Mouse (Mus musculus): ENCODE measurements at regions not wholly inside any gene's neighbourhood (a gene's known extent, or its start where the extent isn't known, plus 50 kb on each side); places are given as distances from the start of the nearest gene placed in this dataset.

- Histone ChIP-seq H3K27ac (ENCODE audit: insufficient read depth, low read depth) (no peak overlapping the region), H3K4me2 (ENCODE audit: insufficient read depth, low read depth, poor library complexity, severe bottlenecking) (no peak overlapping the region), H3K27me3 (replicated peaks) (no peaks in the 10 kb centered on the region), H3K36me3 (replicated peaks in 1 of 2; ENCODE audit: control insufficient read depth in 1 of 2, insufficient read depth in 1 of 2, low read length in 1 of 2) (no peaks in the 10 kb centered on the region), H3K9ac (ENCODE audit: insufficient read depth, low read depth) (no peak overlapping the region), H3K9me3 (replicated peaks; ENCODE audit: low read length) (no peaks in the 10 kb centered on the region), H3K79me2 (replicated peaks; ENCODE audit: control insufficient read depth, extremely low read depth, insufficient read depth, poor library complexity, severe bottlenecking) (no peaks in the 10 kb centered on the region), H3K4me3 (replicated peaks in 1 of 3; ENCODE audit: low read depth in 2 of 3, low read length in 2 of 3, poor library complexity in 1 of 3) (no peak overlapping the region), H3K4me1 (ENCODE audit: control insufficient read depth in 1 of 2, insufficient read depth in 2 of 2) (peaks cover 0 to 3% of the 10 kb centered on the region in 2 experiments; a peak in 1 of 4 replicates)
- dilution Hi-C loops (cut with MboI; ENCODE audit: extremely low pct_ligation_motif_present, extremely low pct_unique_long_range_greater_than_20kb, low sequenced_read_pairs), result no loop called here
- in situ Hi-C loops (cut with MboI; ENCODE audit: low pct_ligation_motif_present, low pct_unique_long_range_greater_than_20kb, low sequenced_read_pairs), result no loop called here
- TF ChIP-seq RCOR1 (conservative IDR thresholded peaks at IDR 0.05; ENCODE audit: low read depth, low read length) (no peak), ELF1 (IDR thresholded peaks at IDR 0.05; ENCODE audit: low read depth, low read length) (no peak), USF2 (conservative IDR thresholded peaks at IDR 0.05; ENCODE audit: low read depth, low read length) (no peak), KAT2A (IDR thresholded peaks at IDR 0.05; ENCODE audit: insufficient replicate concordance, low read length) (no peak), TBP (conservative IDR thresholded peaks at IDR 0.05; ENCODE audit: low read depth, low read length) (no peak), PAX5 (IDR thresholded peaks at IDR 0.05; ENCODE audit: low read length) (no peak), ZNF384 (IDR thresholded peaks at IDR 0.05; ENCODE audit: low read depth, low read length) (no peak)
- DNase-seq (ENCODE audit: extremely low read depth), result no peak
Observed at GRCm38 (mm10) chrX:7474831-7475230, 98.6 kb upstream of the Foxp3 start.

- no peaks in the 10 kb centered on the region for H3K9me3 ChIP-seq (replicated peaks; ENCODE audit: low read length)
- H3K4me2 ChIP-seq (ENCODE audit: insufficient read depth, low read depth, poor library complexity, severe bottlenecking), result no peak overlapping the region; the same call in 1 of the 2 replicates
- no peaks in the 10 kb centered on the region for H3K36me3 ChIP-seq (replicated peaks in 1 of 2; ENCODE audit: control insufficient read depth in 1 of 2, insufficient read depth in 1 of 2, low read length in 1 of 2)
- H3K27ac ChIP-seq (ENCODE audit: insufficient read depth, low read depth), result no peak overlapping the region
- TF ChIP-seq NELFE (IDR thresholded peaks at IDR 0.05; ENCODE audit: low read depth, low read length), result no peak
- TF ChIP-seq CHD2 (IDR thresholded peaks at IDR 0.05; ENCODE audit: low read length), result no peak
- no peak for TF ChIP-seq UBTF (IDR thresholded peaks at IDR 0.05; ENCODE audit: low read depth, low read length)
- TF ChIP-seq PAX5 (IDR thresholded peaks at IDR 0.05; ENCODE audit: low read length), result no peak
- no peak for TF ChIP-seq JUN (IDR thresholded peaks at IDR 0.05; ENCODE audit: insufficient read depth, low read depth, low read length)
- TF ChIP-seq NRF1 (IDR thresholded peaks at IDR 0.05; ENCODE audit: low read depth, low read length), result no peak
- no peak for TF ChIP-seq ELF1 (IDR thresholded peaks at IDR 0.05; ENCODE audit: low read depth, low read length)
- no peak for TF ChIP-seq USF2 (conservative IDR thresholded peaks at IDR 0.05; ENCODE audit: low read depth, low read length)
- no peak for TF ChIP-seq HCFC1 (IDR thresholded peaks at IDR 0.05; ENCODE audit: low read depth, low read length)
- no peak for TF ChIP-seq ZKSCAN1 (IDR thresholded peaks at IDR 0.05; ENCODE audit: borderline replicate concordance, low read depth, low read length)
- peak in 1 of 2 experiments; percentile 72; a peak in 3 of 4 replicates for TF ChIP-seq CTCF (conservative IDR thresholded peaks at IDR 0.05 in 1 of 2, IDR thresholded peaks at IDR 0.05 in 1 of 2; ENCODE audit: low read depth in 2 of 2, low read length in 2 of 2)
- peak; percentile 78 for TF ChIP-seq RAD21 (IDR thresholded peaks at IDR 0.05; ENCODE audit: low read depth, low read length)
- no peak for TF ChIP-seq MYC (IDR thresholded peaks at IDR 0.05; ENCODE audit: low read depth, low read length)
- TF ChIP-seq MXI1 (IDR thresholded peaks at IDR 0.05; ENCODE audit: low read depth, low read length), result no peak
- TF ChIP-seq SMC3 (IDR thresholded peaks at IDR 0.05; ENCODE audit: low read depth, low read length), result peak; percentile 62
- TF ChIP-seq RCOR1 (conservative IDR thresholded peaks at IDR 0.05; ENCODE audit: low read depth, low read length), result no peak
- in situ Hi-C loops (cut with MboI; ENCODE audit: low pct_ligation_motif_present, low pct_unique_long_range_greater_than_20kb, low sequenced_read_pairs), result no loop called here
- DNase-seq (ENCODE audit: extremely low read depth), result peak; percentile 29
- peaks cover 0 to 3% of the 10 kb centered on the region in 2 experiments; a peak in 1 of 4 replicates for H3K4me1 ChIP-seq (ENCODE audit: control insufficient read depth in 1 of 2, insufficient read depth in 2 of 2)
- dilution Hi-C loops (cut with MboI; ENCODE audit: extremely low pct_ligation_motif_present, extremely low pct_unique_long_range_greater_than_20kb, low sequenced_read_pairs), result no loop called here
- H3K27me3 ChIP-seq (replicated peaks), result no peaks in the 10 kb centered on the region
- no peak overlapping the region for H3K4me3 ChIP-seq (replicated peaks in 1 of 3; ENCODE audit: low read depth in 2 of 3, low read length in 2 of 3, poor library complexity in 1 of 3)
- no peaks in the 10 kb centered on the region for H3K79me2 ChIP-seq (replicated peaks; ENCODE audit: control insufficient read depth, extremely low read depth, insufficient read depth, poor library complexity, severe bottlenecking)
- no peak overlapping the region for H3K9ac ChIP-seq (ENCODE audit: insufficient read depth, low read depth)
Observed at GRCm38 (mm10) chrX:7473814-7474213, 98.2 kb upstream of the Usp27x start.
